Mouse (Mus musculus) heart, embryonic 15.5 days (tissue): Measurements from ENCODE around the gene Acacb. TPM values are rescaled to one million over a fixed set of nuclear protein-coding genes. Genes with fewer than 3 reads are reported as not detected.

Experiments
- ATAC-seq: fragments of 200-750 bp; cut with Nextera tagmentation; replicated peaks from 2 replicates; pipeline ENCODE4 v1.8.0; 2017; ENCODE audit warnings: low read depth, moderate TSS enrichment; ENCODE audit not compliant: insufficient number of reproducible peaks, insufficient read depth, low FRiP score
- H3K27ac ChIP-seq: fragments of 300-500 bp; sonication (generic); 2 replicates; pipeline ENCODE4 v1.5.1; 2015; ENCODE audit warnings: mild to moderate bottlenecking, inconsistent platforms
- H3K27me3 ChIP-seq: fragments of 300-500 bp; sonication (generic); 2 replicates; pipeline ENCODE4 v1.6.1; 2015; ENCODE audit warnings: inconsistent platforms
- H3K36me3 ChIP-seq: fragments of 300-500 bp; sonication (generic); 2 replicates; pipeline ENCODE4 v1.6.1; 2015; ENCODE audit warnings: mild to moderate bottlenecking, inconsistent platforms
- H3K4me1 ChIP-seq: fragments of 300-500 bp; sonication (generic); replicated peaks from 2 replicates; pipeline ENCODE4 v1.6.1; 2015; ENCODE audit warnings: inconsistent platforms
- H3K4me2 ChIP-seq: fragments of 300-500 bp; sonication (generic); 2 replicates; pipeline ENCODE4 v1.6.1; 2015; ENCODE audit warnings: inconsistent platforms, mild to moderate bottlenecking, moderate library complexity
- H3K4me3 ChIP-seq: fragments of 300-500 bp; sonication (generic); 2 replicates; pipeline ENCODE4 v1.5.1; 2015; ENCODE audit warnings: mild to moderate bottlenecking, inconsistent platforms
- H3K9ac ChIP-seq: fragments of 300-500 bp; sonication (generic); 2 replicates; pipeline ENCODE4 v1.6.1; 2015; ENCODE audit warnings: mild to moderate bottlenecking, inconsistent platforms
- H3K9me3 ChIP-seq: fragments of 300-500 bp; sonication (generic); replicated peaks from 2 replicates; pipeline ENCODE4 v1.6.1; 2016; ENCODE audit warnings: inconsistent platforms
- WGBS: fragments of 180-500 bp; shearing (Covaris S2); methylation state at CpG from one replicate; pipeline ENCODE4 v1.1.7; 2015; ENCODE audit warnings: mixed read lengths; 5-methylcytosine and 5-hydroxymethylcytosine counted together
- polyA plus RNA-seq: library from polyadenylated mRNA; unstranded; fragments of >200 nt; fragmentation: Nextera tagmentation; extraction: Ambion mirVana; gene quantifications from 2 replicates; pipeline ENCODE4 v1.2.1, GENCODE M21; 2015

The Acacb gene
- 11.3 and 12.2 TPM in 2 replicates for polyA plus RNA-seq

- ATAC-seq: peak; percentile 73
- no peaks in the 10 kb centered on the region for H3K27me3 ChIP-seq
- peak within 1 kb of the TSS; percentile 62 for H3K9ac ChIP-seq
- H3K4me2 ChIP-seq: peak within 1 kb of the TSS; percentile 57
- no peaks in the 10 kb centered on the region for H3K9me3 ChIP-seq
- no peaks in the 10 kb centered on the region for H3K36me3 ChIP-seq
- peak within 1 kb of the TSS; percentile 56 for H3K4me3 ChIP-seq
- H3K4me1 ChIP-seq: peaks cover 33% of the 10 kb centered on the region
- H3K27ac ChIP-seq: peak within 1 kb of the TSS; percentile 98
- WGBS: 17% methylated on average over 19 of the region's 19 CpGs
Measured at GRCm38 (mm10) chr5:114146028-114146888, at the start of gene Acacb. Gene Acacb (plus strand): TSS chr5:114146535.

GRCm38 (mm10) chr5:114099709-114100389, 46.5 kb upstream of the Acacb start:
- Histone ChIP-seq H3K36me3 (peaks cover 6% of the 10 kb centered on the region; the same call in 1 of the 2 replicates), H3K4me2 (peak overlapping the region; percentile 95), H3K9me3 (no peaks in the 10 kb centered on the region), H3K9ac (peak overlapping the region; percentile 95), H3K27me3 (no peaks in the 10 kb centered on the region), H3K4me1 (peaks cover 14% of the 10 kb centered on the region), H3K4me3 (peak overlapping the region; percentile 94), H3K27ac (peak overlapping the region; percentile 69)
- 9% methylated on average over 36 of the region's 37 CpGs for WGBS
- ATAC-seq: peak; percentile 88

GRCm38 (mm10) chr5:114100390-114101099, 45.8 kb upstream of the Acacb start:
- no peaks in the 10 kb centered on the region for H3K27me3 ChIP-seq
- H3K9ac ChIP-seq: peak overlapping the region; percentile 95
- no peaks in the 10 kb centered on the region for H3K9me3 ChIP-seq
- peak; percentile 23; the same call in 1 of the 2 replicates for ATAC-seq
- peaks cover 12% of the 10 kb centered on the region for H3K36me3 ChIP-seq
- H3K4me2 ChIP-seq: peak overlapping the region; percentile 95
- peak overlapping the region; percentile 69 for H3K27ac ChIP-seq
- H3K4me3 ChIP-seq: peak overlapping the region; percentile 94
- peaks cover 14% of the 10 kb centered on the region for H3K4me1 ChIP-seq
- 4% methylated on average over 33 of the region's 64 CpGs for WGBS

GRCm38 (mm10) chr5:114101873-114102272, 44.5 kb upstream of the Acacb start:
- 75% methylated on average over 4 of the region's 4 CpGs for WGBS
- ATAC-seq: no peak

GRCm38 (mm10) chr5:114102807-114103206, 43.5 kb upstream of the Acacb start:
- Histone ChIP-seq H3K4me2 (no peak overlapping the region), H3K27ac (no peak overlapping the region), H3K9ac (no peak overlapping the region), H3K27me3 (no peaks in the 10 kb centered on the region), H3K36me3 (peaks cover 31% of the 10 kb centered on the region), H3K4me1 (peaks cover 14% of the 10 kb centered on the region), H3K4me3 (no peak overlapping the region), H3K9me3 (no peaks in the 10 kb centered on the region)
- ATAC-seq: no peak
- 53% methylated on average over 1 of the region's 1 CpGs for WGBS

More at GRCm38 (mm10) chr5:114101873-114102272, 44.5 kb upstream of the Acacb start:
- H3K27me3 ChIP-seq: no peaks in the 10 kb centered on the region
- H3K4me1 ChIP-seq: peaks cover 14% of the 10 kb centered on the region
- no peak overlapping the region for H3K9ac ChIP-seq
- no peaks in the 10 kb centered on the region for H3K9me3 ChIP-seq
- no peak overlapping the region for H3K4me2 ChIP-seq
- no peak overlapping the region for H3K4me3 ChIP-seq
- H3K36me3 ChIP-seq: peaks cover 25% of the 10 kb centered on the region
- no peak overlapping the region for H3K27ac ChIP-seq

GRCm38 (mm10) chr5:114106391-114106935, 39.9 kb upstream of the Acacb start:
- 72% methylated on average over 16 of the region's 16 CpGs for WGBS
- Histone ChIP-seq H3K4me3 (no peak overlapping the region), H3K9me3 (no peaks in the 10 kb centered on the region), H3K36me3 (peaks cover 68% of the 10 kb centered on the region), H3K4me2 (no peak overlapping the region), H3K27me3 (no peaks in the 10 kb centered on the region), H3K9ac (no peak overlapping the region), H3K27ac (no peak overlapping the region), H3K4me1 (peaks cover under 1% of the 10 kb centered on the region; the same call in 1 of the 2 replicates)
- ATAC-seq: no peak

GRCm38 (mm10) chr5:114113334-114113733, 33.0 kb upstream of the Acacb start:
- H3K27ac ChIP-seq: no peak overlapping the region
- H3K4me1 ChIP-seq: no peaks in the 10 kb centered on the region
- ATAC-seq: no peak
- no peaks in the 10 kb centered on the region for H3K27me3 ChIP-seq
- no peaks in the 10 kb centered on the region for H3K9me3 ChIP-seq
- H3K36me3 ChIP-seq: peaks cover 61% of the 10 kb centered on the region
- no peak overlapping the region for H3K4me3 ChIP-seq
- no peak overlapping the region for H3K9ac ChIP-seq
- 86% methylated on average over 6 of the region's 6 CpGs for WGBS
- no peak overlapping the region for H3K4me2 ChIP-seq

GRCm38 (mm10) chr5:114115030-114115429, 31.3 kb upstream of the Acacb start:
- Histone ChIP-seq H3K27me3 (no peaks in the 10 kb centered on the region), H3K4me3 (no peak overlapping the region), H3K9ac (no peak overlapping the region), H3K36me3 (peaks cover 52% of the 10 kb centered on the region), H3K9me3 (no peaks in the 10 kb centered on the region), H3K27ac (no peak overlapping the region), H3K4me1 (no peaks in the 10 kb centered on the region), H3K4me2 (no peak overlapping the region)
- ATAC-seq: no peak
- WGBS: 83% methylated on average over 5 of the region's 5 CpGs

- Histone ChIP-seq H3K9ac (no peak overlapping the region), H3K4me1 (no peaks in the 10 kb centered on the region), H3K27ac (no peak overlapping the region), H3K4me3 (no peak overlapping the region), H3K36me3 (peaks cover 49% of the 10 kb centered on the region), H3K9me3 (no peaks in the 10 kb centered on the region), H3K27me3 (no peaks in the 10 kb centered on the region), H3K4me2 (no peak overlapping the region)
- ATAC-seq: no peak
- 82% methylated on average over 7 of the region's 7 CpGs for WGBS
Measured at GRCm38 (mm10) chr5:114116586-114116985, 29.7 kb upstream of the Acacb start.

GRCm38 (mm10) chr5:114119806-114120205, 26.5 kb upstream of the Acacb start:
- Histone ChIP-seq H3K9ac (no peak overlapping the region), H3K4me1 (no peaks in the 10 kb centered on the region), H3K36me3 (peaks cover 50% of the 10 kb centered on the region), H3K27me3 (no peaks in the 10 kb centered on the region), H3K4me2 (no peak overlapping the region), H3K9me3 (no peaks in the 10 kb centered on the region), H3K27ac (no peak overlapping the region), H3K4me3 (no peak overlapping the region)
- no peak for ATAC-seq
- 91% methylated on average over 4 of the region's 4 CpGs for WGBS

GRCm38 (mm10) chr5:114126008-114126407, 20.3 kb upstream of the Acacb start:
- no peak overlapping the region for H3K9ac ChIP-seq
- no peak for ATAC-seq
- H3K9me3 ChIP-seq: no peaks in the 10 kb centered on the region
- H3K27me3 ChIP-seq: no peaks in the 10 kb centered on the region
- WGBS: 91% methylated on average over 3 of the region's 3 CpGs
- H3K36me3 ChIP-seq: peaks cover 37% of the 10 kb centered on the region
- H3K27ac ChIP-seq: no peak overlapping the region
- H3K4me1 ChIP-seq: peaks cover 13% of the 10 kb centered on the region
- H3K4me2 ChIP-seq: no peak overlapping the region
- no peak overlapping the region for H3K4me3 ChIP-seq
